Mouse (Mus musculus) layer of hippocampus, adult 2 months (tissue): ENCODE data around the gene Sema5b. TPM values are rescaled to one million over a fixed set of nuclear protein-coding genes. Genes with fewer than 3 reads are reported as not detected.

Source experiments
- DNase-seq, 2 experiments: peaks; one replicate each; pipeline ENCODE4 v3.0.0; 2022; ENCODE audit warnings: low spot score in 2 of 2
- H3K27ac ChIP-seq: fragments of 200-600 bp; 2 replicates; pipeline ENCODE4 v1.8.1; 2022
- H3K4me3 ChIP-seq: fragments of 200-600 bp; 2 replicates; pipeline ENCODE4 v1.8.1; 2022; ENCODE audit warnings: mild to moderate bottlenecking
- CTCF ChIP-seq: fragments of 200-600 bp; conservative IDR thresholded peaks from 2 replicates; pipeline ENCODE4 v1.8.1; 2022; ENCODE audit warnings: antibody characterized with exemption, mild to moderate bottlenecking, moderate library complexity
- long read RNA-seq, 2 experiments: library from polyadenylated mRNA; stranded (forward); transcript quantifications; one replicate each; pipeline ENCODE4 v2.0.0; 2021; ENCODE audit warnings: borderline mapping rate in 2 of 2
- total RNA-seq, 2 experiments: library from RNA; stranded (reverse); gene quantifications; 2 replicates each; pipeline ENCODE4 v1.2.3; 2021

Sema5b gene
- total RNA-seq, result 10 to 100 TPM; 18.3 to 19.7 TPM
- long read RNA-seq, experiment 1, full-length matches to known transcripts, result 7 of 14 reads
- long read RNA-seq, experiment 1, partial matches to known transcripts, result 5 of 14 reads
- long read RNA-seq, experiment 1, other reads (novel, unspliced or antisense), result 2 of 14 reads
- long read RNA-seq, experiment 2, full-length matches to known transcripts, result 10 of 22 reads
- long read RNA-seq, experiment 2, partial matches to known transcripts, result 3 of 22 reads
- long read RNA-seq, experiment 2, other reads (novel, unspliced or antisense), result 9 of 22 reads

GRCm38 (mm10) chr16:35541117-35541641, at the start of gene Sema5b:
TSS of gene Sema5b (plus strand) at chr16:35541145.
- peak; percentile 66 for TF ChIP-seq CTCF
- Histone ChIP-seq H3K4me3 (peak within 1 kb of the TSS; percentile 69), H3K27ac (peak within 1 kb of the TSS; percentile 75)
- peak; percentile 36 to 39 for DNase-seq

- no peak for TF ChIP-seq CTCF
- no peak for DNase-seq
Measured at GRCm38 (mm10) chr16:35500342-35500741, 40.6 kb upstream of the Sema5b start.

GRCm38 (mm10) chr16:35501106-35501760, 39.7 kb upstream of the Sema5b start:
- DNase-seq, result no peak
- H3K4me3 ChIP-seq, result no peak overlapping the region
- no peak overlapping the region for H3K27ac ChIP-seq
- TF ChIP-seq CTCF, result no peak

More at GRCm38 (mm10) chr16:35500342-35500741, 40.6 kb upstream of the Sema5b start:
- H3K4me3 ChIP-seq, result no peak overlapping the region
- no peak overlapping the region for H3K27ac ChIP-seq

- H3K27ac ChIP-seq, result no peak overlapping the region
- no peak for DNase-seq
- H3K4me3 ChIP-seq, result no peak overlapping the region
- no peak for TF ChIP-seq CTCF
Measured at GRCm38 (mm10) chr16:35502456-35502855, 38.5 kb upstream of the Sema5b start.

GRCm38 (mm10) chr16:35504266-35504665, 36.7 kb upstream of the Sema5b start:
- DNase-seq, result no peak
- no peak for TF ChIP-seq CTCF
- Histone ChIP-seq H3K4me3 (no peak overlapping the region), H3K27ac (no peak overlapping the region)

- no peak for DNase-seq
- H3K27ac ChIP-seq, result no peak overlapping the region
- no peak for TF ChIP-seq CTCF
- no peak overlapping the region for H3K4me3 ChIP-seq
Measured at GRCm38 (mm10) chr16:35505786-35506185, 35.2 kb upstream of the Sema5b start.

- H3K27ac ChIP-seq, result no peak overlapping the region
- DNase-seq, result no peak
- TF ChIP-seq CTCF, result no peak
- H3K4me3 ChIP-seq, result no peak overlapping the region
Measured at GRCm38 (mm10) chr16:35508581-35508980, 32.4 kb upstream of the Sema5b start.

GRCm38 (mm10) chr16:35509331-35510070, 31.4 kb upstream of the Sema5b start:
- DNase-seq, result no peak
- no peak overlapping the region for H3K27ac ChIP-seq
- no peak overlapping the region for H3K4me3 ChIP-seq
- no peak for TF ChIP-seq CTCF

- no peak overlapping the region for H3K4me3 ChIP-seq
- DNase-seq, result no peak
- no peak overlapping the region for H3K27ac ChIP-seq
- no peak for TF ChIP-seq CTCF
Measured at GRCm38 (mm10) chr16:35515977-35516612, 24.9 kb upstream of the Sema5b start.

- Histone ChIP-seq H3K4me3 (no peak overlapping the region), H3K27ac (no peak overlapping the region)
- TF ChIP-seq CTCF, result no peak
- no peak for DNase-seq
Measured at GRCm38 (mm10) chr16:35517976-35518951, 22.7 kb upstream of the Sema5b start.

- DNase-seq, result no peak
- TF ChIP-seq CTCF, result no peak
Measured at GRCm38 (mm10) chr16:35519245-35519644, 21.7 kb upstream of the Sema5b start.

GRCm38 (mm10) chr16:35524200-35524599, 16.7 kb upstream of the Sema5b start:
- no peak overlapping the region for H3K27ac ChIP-seq
- H3K4me3 ChIP-seq, result no peak overlapping the region
- no peak for DNase-seq
- TF ChIP-seq CTCF, result no peak

More at GRCm38 (mm10) chr16:35519245-35519644, 21.7 kb upstream of the Sema5b start:
- Histone ChIP-seq H3K27ac (no peak overlapping the region), H3K4me3 (no peak overlapping the region)
